Mouse (Mus musculus): ENCODE measurements around the gene Arhgap44. TPM values are rescaled to one million over a fixed set of nuclear protein-coding genes. Genes with fewer than 3 reads are reported as not detected.

The Arhgap44 gene
- polyA plus RNA-seq, 1 experiment from 2014 or later = 4.2 TPM

GRCm38 (mm10) chr11:65185114-65185513 lies 22.4 kb upstream of the Arhgap44 start:
- H3K4me1 ChIP-seq (ENCODE audit: control insufficient read depth, insufficient read depth, low read length) = no peaks in the 10 kb centered on the region
- H3K27me3 ChIP-seq (replicated peaks; ENCODE audit: control insufficient read depth, insufficient read depth, low read length) = no peaks in the 10 kb centered on the region
- no peak overlapping the region for H3K27ac ChIP-seq (ENCODE audit: low read length)
- H3K36me3 ChIP-seq (ENCODE audit: control insufficient read depth, insufficient read depth, low read length) = no peaks in the 10 kb centered on the region
- H3K9ac ChIP-seq (ENCODE audit: low read depth, low read length) = no peak overlapping the region
- WGBS = 92% methylated on average over 1 of the region's 1 CpGs
- no peak overlapping the region for H3K4me3 ChIP-seq (ENCODE audit: low read length)
- H3K4me2 ChIP-seq (ENCODE audit: low read depth, low read length) = no peak overlapping the region
- no peak for ATAC-seq
- H3K9me3 ChIP-seq (ENCODE audit: control insufficient read depth, low read length) = no peaks in the 10 kb centered on the region

- WGBS = 80% methylated on average over 4 of the region's 4 CpGs
- no peak for ATAC-seq
Observed at GRCm38 (mm10) chr11:65170121-65170750, 7.5 kb upstream of the Arhgap44 start.

GRCm38 (mm10) chr11:65161881-65162766 lies 637 bp downstream of the Arhgap44 start:
- H3K4me3 ChIP-seq (ENCODE audit: low read length) = peak overlapping the region; percentile 88
- H3K4me2 ChIP-seq (ENCODE audit: low read depth, low read length) = peak overlapping the region; percentile 92
- peaks cover 4% of the 10 kb centered on the region; the same call in 1 of the 2 replicates for H3K4me1 ChIP-seq (ENCODE audit: control insufficient read depth, insufficient read depth, low read length)
- H3K9ac ChIP-seq (ENCODE audit: low read depth, low read length) = peak overlapping the region; percentile 88
- no peaks in the 10 kb centered on the region for H3K9me3 ChIP-seq (ENCODE audit: control insufficient read depth, low read length)
- no peaks in the 10 kb centered on the region for H3K36me3 ChIP-seq (ENCODE audit: control insufficient read depth, insufficient read depth, low read length)
- ATAC-seq = peak; percentile 84
- H3K27ac ChIP-seq (ENCODE audit: low read length) = no peak overlapping the region
- H3K27me3 ChIP-seq (replicated peaks; ENCODE audit: control insufficient read depth, insufficient read depth, low read length) = no peaks in the 10 kb centered on the region; the same call in 1 of the 2 replicates
- whole genome bisulfite sequencing = 2% methylated on average over 49 of the region's 49 CpGs

More at GRCm38 (mm10) chr11:65170121-65170750, 7.5 kb upstream of the Arhgap44 start:
- Histone ChIP-seq H3K9ac (ENCODE audit: low read depth, low read length) (no peak overlapping the region), H3K4me3 (ENCODE audit: low read length) (no peak overlapping the region), H3K4me1 (ENCODE audit: control insufficient read depth, insufficient read depth, low read length) (no peaks in the 10 kb centered on the region), H3K27ac (ENCODE audit: low read length) (no peak overlapping the region), H3K27me3 (replicated peaks; ENCODE audit: control insufficient read depth, insufficient read depth, low read length) (no peaks in the 10 kb centered on the region), H3K9me3 (ENCODE audit: control insufficient read depth, low read length) (no peaks in the 10 kb centered on the region), H3K4me2 (ENCODE audit: low read depth, low read length) (no peak overlapping the region), H3K36me3 (ENCODE audit: control insufficient read depth, insufficient read depth, low read length) (no peaks in the 10 kb centered on the region)

- WGBS = 60% methylated on average over 7 of the region's 7 CpGs
- peaks cover 4% of the 10 kb centered on the region; the same call in 1 of the 2 replicates for H3K4me1 ChIP-seq (ENCODE audit: control insufficient read depth, insufficient read depth, low read length)
- no peaks in the 10 kb centered on the region; the same call in 1 of the 2 replicates for H3K27me3 ChIP-seq (replicated peaks; ENCODE audit: control insufficient read depth, insufficient read depth, low read length)
- H3K36me3 ChIP-seq (ENCODE audit: control insufficient read depth, insufficient read depth, low read length) = no peaks in the 10 kb centered on the region
- no peak overlapping the region for H3K27ac ChIP-seq (ENCODE audit: low read length)
- 0 out of 2 replicates have a peak overlapping the region, but pooled peaks have one; percentile 92 for H3K4me2 ChIP-seq (ENCODE audit: low read depth, low read length)
- no peak overlapping the region for H3K4me3 ChIP-seq (ENCODE audit: low read length)
- no peaks in the 10 kb centered on the region for H3K9me3 ChIP-seq (ENCODE audit: control insufficient read depth, low read length)
- no peak overlapping the region for H3K9ac ChIP-seq (ENCODE audit: low read depth, low read length)
- no peak for ATAC-seq
Observed at GRCm38 (mm10) chr11:65160991-65161880, 1.5 kb downstream of the Arhgap44 start.

GRCm38 (mm10) chr11:65159791-65160190 lies 3.0 kb downstream of the Arhgap44 start, which contains the start of gene 1700086D15Rik:
Gene 1700086D15Rik (minus strand): TSS chr11:65159891.
- no peak for ATAC-seq
- no peak within 1 kb of the TSS for H3K4me2 ChIP-seq (ENCODE audit: low read depth, low read length)
- peaks cover 4% of the 10 kb centered on the region; the same call in 1 of the 2 replicates for H3K4me1 ChIP-seq (ENCODE audit: control insufficient read depth, insufficient read depth, low read length)
- no peak within 1 kb of the TSS for H3K9ac ChIP-seq (ENCODE audit: low read depth, low read length)
- WGBS = 88% methylated on average over 5 of the region's 5 CpGs
- H3K27ac ChIP-seq (ENCODE audit: low read length) = no peak within 1 kb of the TSS
- no peaks in the 10 kb centered on the region for H3K9me3 ChIP-seq (ENCODE audit: control insufficient read depth, low read length)
- H3K4me3 ChIP-seq (ENCODE audit: low read length) = no peak within 1 kb of the TSS
- no peaks in the 10 kb centered on the region for H3K36me3 ChIP-seq (ENCODE audit: control insufficient read depth, insufficient read depth, low read length)
- no peaks in the 10 kb centered on the region; the same call in 1 of the 2 replicates for H3K27me3 ChIP-seq (replicated peaks; ENCODE audit: control insufficient read depth, insufficient read depth, low read length)

- H3K4me2 ChIP-seq (ENCODE audit: low read depth, low read length) = no peak overlapping the region
- ATAC-seq = no peak
- no peaks in the 10 kb centered on the region for H3K36me3 ChIP-seq (ENCODE audit: control insufficient read depth, insufficient read depth, low read length)
- no peak overlapping the region for H3K27ac ChIP-seq (ENCODE audit: low read length)
- 94% methylated on average over 5 of the region's 5 CpGs for WGBS
- peaks cover 4% of the 10 kb centered on the region; the same call in 1 of the 2 replicates for H3K4me1 ChIP-seq (ENCODE audit: control insufficient read depth, insufficient read depth, low read length)
- no peak overlapping the region for H3K4me3 ChIP-seq (ENCODE audit: low read length)
- H3K9me3 ChIP-seq (ENCODE audit: control insufficient read depth, low read length) = no peaks in the 10 kb centered on the region
- H3K9ac ChIP-seq (ENCODE audit: low read depth, low read length) = no peak overlapping the region
- H3K27me3 ChIP-seq (replicated peaks; ENCODE audit: control insufficient read depth, insufficient read depth, low read length) = no peaks in the 10 kb centered on the region; the same call in 1 of the 2 replicates
Observed at GRCm38 (mm10) chr11:65158658-65158990, 4.1 kb downstream of the Arhgap44 start.

- Histone ChIP-seq H3K27me3 (replicated peaks; ENCODE audit: control insufficient read depth, insufficient read depth, low read length) (no peaks in the 10 kb centered on the region; the same call in 1 of the 2 replicates), H3K9ac (ENCODE audit: low read depth, low read length) (no peak overlapping the region), H3K4me2 (ENCODE audit: low read depth, low read length) (no peak overlapping the region), H3K9me3 (ENCODE audit: control insufficient read depth, low read length) (no peaks in the 10 kb centered on the region), H3K4me1 (ENCODE audit: control insufficient read depth, insufficient read depth, low read length) (peaks cover 4% of the 10 kb centered on the region; the same call in 1 of the 2 replicates), H3K36me3 (ENCODE audit: control insufficient read depth, insufficient read depth, low read length) (no peaks in the 10 kb centered on the region), H3K27ac (ENCODE audit: low read length) (no peak overlapping the region), H3K4me3 (ENCODE audit: low read length) (no peak overlapping the region)
- ATAC-seq = no peak
- WGBS = 90% methylated on average over 20 of the region's 20 CpGs
Observed at GRCm38 (mm10) chr11:65157966-65158657, 4.6 kb downstream of the Arhgap44 start.

- no peak for ATAC-seq
- Histone ChIP-seq H3K27ac (ENCODE audit: low read length) (no peak overlapping the region), H3K36me3 (ENCODE audit: control insufficient read depth, insufficient read depth, low read length) (no peaks in the 10 kb centered on the region), H3K9ac (ENCODE audit: low read depth, low read length) (no peak overlapping the region), H3K4me3 (ENCODE audit: low read length) (no peak overlapping the region), H3K27me3 (replicated peaks; ENCODE audit: control insufficient read depth, insufficient read depth, low read length) (no peaks in the 10 kb centered on the region), H3K4me1 (ENCODE audit: control insufficient read depth, insufficient read depth, low read length) (no peaks in the 10 kb centered on the region), H3K4me2 (ENCODE audit: low read depth, low read length) (no peak overlapping the region), H3K9me3 (ENCODE audit: control insufficient read depth, low read length) (no peaks in the 10 kb centered on the region)
- 89% methylated on average over 5 of the region's 5 CpGs for WGBS
Observed at GRCm38 (mm10) chr11:65153006-65153405, 9.8 kb downstream of the Arhgap44 start.

All from intestine, embryonic 16.5 days (tissue).